Mouse (Mus musculus): ENCODE results near the gene Arhgdib. TPM values are rescaled to one million over a fixed set of nuclear protein-coding genes. Genes with fewer than 3 reads are reported as not detected.

Arhgdib gene
- polyA plus RNA-seq, 1 experiment from 2014 or later = 44.0 TPM

DNA sequence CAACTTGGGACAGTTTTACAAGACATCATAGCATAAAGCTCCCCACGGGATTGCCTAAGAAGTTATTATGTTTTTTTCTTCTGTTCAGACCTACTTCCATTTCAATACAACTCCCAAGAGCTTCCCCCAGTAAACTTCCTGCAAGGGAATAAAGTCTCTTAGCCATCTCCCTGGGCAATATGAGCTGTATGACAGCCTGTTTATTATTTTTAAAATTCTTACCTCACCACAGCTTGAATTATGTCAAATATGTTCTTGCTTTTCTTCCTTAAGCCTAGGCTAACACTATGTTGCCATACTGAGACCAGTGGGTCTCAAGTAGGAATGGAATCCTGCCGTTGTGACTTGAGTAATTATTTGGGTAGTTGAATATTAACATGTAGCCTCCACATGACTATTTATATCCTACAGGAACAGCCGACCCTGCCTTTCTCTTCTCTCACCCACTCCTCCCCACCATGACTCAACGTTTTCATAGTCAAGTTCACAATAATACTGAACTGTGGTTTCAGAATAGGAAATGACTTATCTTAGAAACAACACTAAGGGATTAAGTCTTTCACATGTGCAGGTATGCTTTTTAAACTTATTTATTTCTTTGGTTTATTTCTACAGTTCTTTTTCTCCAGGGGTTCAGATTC lies 41.2 kb downstream of the Arhgdib start:
- Histone ChIP-seq H3K4me3 (ENCODE audit: low read length) (no peak overlapping the region), H3K4me2 (ENCODE audit: low read depth, low read length) (no peak overlapping the region), H3K27me3 (replicated peaks; ENCODE audit: control insufficient read depth, insufficient read depth, low read length) (no peaks in the 10 kb centered on the region), H3K27ac (ENCODE audit: low read length) (no peak overlapping the region), H3K9ac (ENCODE audit: low read depth, low read length) (no peak overlapping the region), H3K36me3 (ENCODE audit: control insufficient read depth, insufficient read depth, low read length) (no peaks in the 10 kb centered on the region), H3K9me3 (ENCODE audit: control insufficient read depth, low read length) (no peaks in the 10 kb centered on the region), H3K4me1 (ENCODE audit: control insufficient read depth, insufficient read depth, low read length) (peaks cover 6% of the 10 kb centered on the region; the same call in 1 of the 2 replicates)
- 44% methylated on average over 4 of the region's 4 CpGs for WGBS
- ATAC-seq = peak; percentile 59

DNA sequence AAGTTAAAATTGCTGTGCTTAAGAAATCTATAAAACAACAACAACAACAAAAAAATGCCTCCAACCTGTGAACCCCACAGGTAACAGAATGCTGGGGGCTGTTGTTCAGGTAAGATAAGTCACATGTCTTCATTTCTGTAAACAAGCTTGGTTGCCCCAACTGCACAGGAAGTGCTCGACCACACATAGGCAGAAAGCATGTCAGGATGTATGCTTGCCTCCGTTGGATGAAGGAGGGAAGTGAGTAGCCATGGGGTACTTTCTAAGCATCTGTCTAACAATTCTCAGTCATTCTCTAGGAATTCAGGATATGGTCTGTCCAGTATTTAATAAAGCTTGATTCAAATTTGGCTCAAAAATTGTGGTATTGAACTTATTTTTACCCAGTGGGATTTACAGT lies 42.7 kb downstream of the Arhgdib start:
- no peak for ATAC-seq

DNA sequence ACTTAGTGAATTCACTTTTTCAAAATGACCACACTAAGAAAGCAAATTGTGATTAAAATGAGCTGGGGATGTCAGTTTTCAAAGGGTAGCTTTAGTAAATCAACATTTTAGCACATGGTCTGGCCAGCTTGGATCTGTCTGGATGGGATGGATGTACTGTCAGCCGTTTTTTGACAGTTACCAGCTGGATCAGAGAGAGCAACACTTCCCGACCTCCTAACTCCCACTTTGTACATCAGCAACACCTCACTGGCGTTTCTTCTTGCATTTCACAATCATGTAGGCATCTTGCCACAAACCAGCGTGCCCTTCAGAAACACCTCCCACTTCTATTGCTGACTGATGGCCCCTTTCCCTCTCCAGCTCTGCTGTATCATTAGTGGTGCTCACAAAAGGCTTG lies 43.5 kb downstream of the Arhgdib start:
- H3K4me3 ChIP-seq (ENCODE audit: low read length) = no peak overlapping the region
- no peaks in the 10 kb centered on the region for H3K9me3 ChIP-seq (ENCODE audit: control insufficient read depth, low read length)
- peaks cover 11% of the 10 kb centered on the region; the same call in 1 of the 2 replicates for H3K4me1 ChIP-seq (ENCODE audit: control insufficient read depth, insufficient read depth, low read length)
- no peak overlapping the region for H3K9ac ChIP-seq (ENCODE audit: low read depth, low read length)
- H3K36me3 ChIP-seq (ENCODE audit: control insufficient read depth, insufficient read depth, low read length) = no peaks in the 10 kb centered on the region
- ATAC-seq = peak; percentile 54; the same call in 1 of the 2 replicates
- no peaks in the 10 kb centered on the region for H3K27me3 ChIP-seq (replicated peaks; ENCODE audit: control insufficient read depth, insufficient read depth, low read length)
- H3K27ac ChIP-seq (ENCODE audit: low read length) = no peak overlapping the region
- H3K4me2 ChIP-seq (ENCODE audit: low read depth, low read length) = no peak overlapping the region
- WGBS = 50% methylated on average over 4 of the region's 4 CpGs

More for the DNA sequence above, 42.7 kb downstream of the Arhgdib start:
- no peak overlapping the region for H3K4me2 ChIP-seq (ENCODE audit: low read depth, low read length)
- peaks cover 11% of the 10 kb centered on the region; the same call in 1 of the 2 replicates for H3K4me1 ChIP-seq (ENCODE audit: control insufficient read depth, insufficient read depth, low read length)
- no peaks in the 10 kb centered on the region for H3K36me3 ChIP-seq (ENCODE audit: control insufficient read depth, insufficient read depth, low read length)
- H3K4me3 ChIP-seq (ENCODE audit: low read length) = no peak overlapping the region
- 68% methylated on average over 2 of the region's 2 CpGs for WGBS
- no peaks in the 10 kb centered on the region for H3K27me3 ChIP-seq (replicated peaks; ENCODE audit: control insufficient read depth, insufficient read depth, low read length)
- H3K9me3 ChIP-seq (ENCODE audit: control insufficient read depth, low read length) = no peaks in the 10 kb centered on the region
- no peak overlapping the region for H3K9ac ChIP-seq (ENCODE audit: low read depth, low read length)
- H3K27ac ChIP-seq (ENCODE audit: low read length) = no peak overlapping the region

GRCm38 (mm10) chr6:136897789-136898188 lies 43.9 kb downstream of the Arhgdib start:
- WGBS = 57% methylated on average over 4 of the region's 4 CpGs
- H3K27ac ChIP-seq (ENCODE audit: low read length) = no peak overlapping the region
- no peaks in the 10 kb centered on the region for H3K9me3 ChIP-seq (ENCODE audit: control insufficient read depth, low read length)
- H3K4me3 ChIP-seq (ENCODE audit: low read length) = no peak overlapping the region
- no peaks in the 10 kb centered on the region for H3K36me3 ChIP-seq (ENCODE audit: control insufficient read depth, insufficient read depth, low read length)
- no peaks in the 10 kb centered on the region for H3K27me3 ChIP-seq (replicated peaks; ENCODE audit: control insufficient read depth, insufficient read depth, low read length)
- H3K4me2 ChIP-seq (ENCODE audit: low read depth, low read length) = no peak overlapping the region
- no peak overlapping the region for H3K9ac ChIP-seq (ENCODE audit: low read depth, low read length)
- peaks cover 11% of the 10 kb centered on the region; the same call in 1 of the 2 replicates for H3K4me1 ChIP-seq (ENCODE audit: control insufficient read depth, insufficient read depth, low read length)
- ATAC-seq = no peak

DNA sequence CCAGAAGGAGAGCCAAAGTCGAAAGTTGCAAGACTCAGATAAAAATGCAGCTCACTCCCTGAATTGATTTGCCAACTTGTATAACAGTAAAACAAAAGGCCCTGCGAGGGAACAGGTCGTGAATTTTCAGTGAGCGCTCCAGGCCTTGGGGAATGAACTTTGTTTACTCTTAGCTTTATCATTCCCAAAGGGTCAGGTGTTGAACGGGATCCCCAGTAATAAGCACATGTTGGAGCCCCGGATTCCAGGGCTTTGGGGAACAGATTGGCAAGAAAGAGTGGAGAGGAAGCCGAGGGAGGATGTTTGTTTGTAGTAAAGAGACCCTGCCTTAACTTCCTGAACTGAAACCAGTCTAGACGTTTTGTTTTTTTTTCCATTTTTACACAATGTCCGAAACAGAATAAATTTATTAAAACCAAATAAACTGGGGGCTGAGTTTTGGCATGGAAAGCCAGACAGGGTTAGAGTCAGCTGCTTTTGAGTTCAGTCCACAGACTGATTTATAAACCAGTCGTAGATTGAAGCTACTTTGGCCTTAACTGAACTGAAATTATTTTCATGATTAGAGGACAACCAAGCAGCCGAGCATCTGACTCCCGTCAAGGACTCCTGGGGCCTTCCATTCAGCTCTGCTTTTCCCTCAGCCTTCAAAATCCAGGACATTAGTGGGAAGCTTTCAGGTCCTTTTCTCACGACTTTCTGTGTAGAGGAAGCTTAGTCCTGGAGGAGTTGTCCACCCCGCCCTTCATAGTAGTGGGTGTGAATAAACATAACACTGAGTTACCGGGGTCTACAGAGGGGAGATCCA lies 47.0 kb downstream of the Arhgdib start:
- no peak overlapping the region for H3K4me3 ChIP-seq (ENCODE audit: low read length)
- ATAC-seq = no peak
- H3K36me3 ChIP-seq (ENCODE audit: control insufficient read depth, insufficient read depth, low read length) = no peaks in the 10 kb centered on the region
- H3K4me1 ChIP-seq (ENCODE audit: control insufficient read depth, insufficient read depth, low read length) = peaks cover 5% of the 10 kb centered on the region; the same call in 1 of the 2 replicates
- H3K9ac ChIP-seq (ENCODE audit: low read depth, low read length) = no peak overlapping the region
- H3K27me3 ChIP-seq (replicated peaks; ENCODE audit: control insufficient read depth, insufficient read depth, low read length) = no peaks in the 10 kb centered on the region
- peak overlapping the region; percentile 30 for H3K27ac ChIP-seq (ENCODE audit: low read length)
- no peaks in the 10 kb centered on the region for H3K9me3 ChIP-seq (ENCODE audit: control insufficient read depth, low read length)
- 35% methylated on average over 15 of the region's 15 CpGs for WGBS
- H3K4me2 ChIP-seq (ENCODE audit: low read depth, low read length) = no peak overlapping the region

DNA sequence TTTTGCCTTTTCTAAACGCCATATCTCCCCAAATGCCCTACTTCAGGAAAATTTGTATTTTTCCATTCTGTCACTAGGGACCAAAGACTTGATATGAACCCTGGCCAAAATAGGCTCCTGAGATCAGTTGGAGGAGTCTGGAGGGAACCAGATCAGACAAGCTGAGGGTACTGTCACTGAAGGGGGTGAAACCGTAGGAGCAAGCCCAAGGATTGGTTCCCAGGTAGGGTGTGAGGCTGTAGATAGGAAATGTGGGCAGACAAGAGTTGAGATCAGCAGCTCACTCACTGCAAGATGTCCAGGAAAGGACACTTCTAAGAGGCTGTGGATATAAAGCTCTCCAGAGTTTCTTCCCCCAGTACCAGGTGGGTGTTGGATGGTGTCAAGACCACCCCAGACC lies 49.7 kb downstream of the Arhgdib start:
- Histone ChIP-seq H3K9ac (ENCODE audit: low read depth, low read length) (no peak overlapping the region), H3K27me3 (replicated peaks; ENCODE audit: control insufficient read depth, insufficient read depth, low read length) (no peaks in the 10 kb centered on the region), H3K36me3 (ENCODE audit: control insufficient read depth, insufficient read depth, low read length) (no peaks in the 10 kb centered on the region), H3K4me3 (ENCODE audit: low read length) (no peak overlapping the region), H3K4me2 (ENCODE audit: low read depth, low read length) (no peak overlapping the region), H3K9me3 (ENCODE audit: control insufficient read depth, low read length) (no peaks in the 10 kb centered on the region), H3K4me1 (ENCODE audit: control insufficient read depth, insufficient read depth, low read length) (peaks cover 11% of the 10 kb centered on the region; the same call in 1 of the 2 replicates), H3K27ac (ENCODE audit: low read length) (no peak overlapping the region)
- ATAC-seq = no peak
- WGBS = 92% methylated on average over 2 of the region's 2 CpGs

DNA sequence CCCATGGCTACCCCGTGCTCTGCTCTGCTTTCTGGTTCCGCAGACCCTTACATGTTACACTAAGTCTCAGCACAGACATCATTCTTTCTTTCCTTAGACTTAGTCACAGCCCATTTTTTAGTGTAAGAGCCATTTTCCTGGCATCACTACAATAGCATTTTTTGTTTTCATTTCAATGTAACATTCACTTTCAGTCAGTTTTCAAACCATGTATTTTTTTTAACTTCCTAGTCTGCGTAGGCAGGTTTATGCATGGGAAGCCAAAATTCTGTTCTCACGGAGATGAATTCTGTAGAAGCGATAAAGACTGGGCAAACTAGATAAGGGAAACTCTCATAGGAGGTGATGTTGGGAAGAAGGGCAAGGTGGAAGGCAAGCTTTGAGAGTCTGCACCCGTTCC lies 52.1 kb downstream of the Arhgdib start:
- Histone ChIP-seq H3K9me3 (ENCODE audit: control insufficient read depth, low read length) (no peaks in the 10 kb centered on the region), H3K9ac (ENCODE audit: low read depth, low read length) (no peak overlapping the region), H3K4me3 (ENCODE audit: low read length) (no peak overlapping the region), H3K4me2 (ENCODE audit: low read depth, low read length) (no peak overlapping the region), H3K4me1 (ENCODE audit: control insufficient read depth, insufficient read depth, low read length) (peaks cover 6% of the 10 kb centered on the region; the same call in 1 of the 2 replicates), H3K36me3 (ENCODE audit: control insufficient read depth, insufficient read depth, low read length) (no peaks in the 10 kb centered on the region), H3K27me3 (replicated peaks; ENCODE audit: control insufficient read depth, insufficient read depth, low read length) (no peaks in the 10 kb centered on the region), H3K27ac (ENCODE audit: low read length) (no peak overlapping the region)
- 90% methylated on average over 6 of the region's 6 CpGs for WGBS
- ATAC-seq = no peak

- H3K27ac ChIP-seq (ENCODE audit: low read length) = no peak overlapping the region
- no peak overlapping the region for H3K4me3 ChIP-seq (ENCODE audit: low read length)
- H3K27me3 ChIP-seq (replicated peaks; ENCODE audit: control insufficient read depth, insufficient read depth, low read length) = no peaks in the 10 kb centered on the region
- no peak overlapping the region for H3K4me2 ChIP-seq (ENCODE audit: low read depth, low read length)
- WGBS = 91% methylated on average over 6 of the region's 6 CpGs
- no peak overlapping the region for H3K9ac ChIP-seq (ENCODE audit: low read depth, low read length)
- H3K9me3 ChIP-seq (ENCODE audit: control insufficient read depth, low read length) = no peaks in the 10 kb centered on the region
- H3K36me3 ChIP-seq (ENCODE audit: control insufficient read depth, insufficient read depth, low read length) = no peaks in the 10 kb centered on the region
- H3K4me1 ChIP-seq (ENCODE audit: control insufficient read depth, insufficient read depth, low read length) = peaks cover 6% of the 10 kb centered on the region; the same call in 1 of the 2 replicates
- ATAC-seq = no peak
These were observed 52.6 kb downstream of the Arhgdib start for GRCm38 (mm10) chr6:136889067-136889466.

DNA sequence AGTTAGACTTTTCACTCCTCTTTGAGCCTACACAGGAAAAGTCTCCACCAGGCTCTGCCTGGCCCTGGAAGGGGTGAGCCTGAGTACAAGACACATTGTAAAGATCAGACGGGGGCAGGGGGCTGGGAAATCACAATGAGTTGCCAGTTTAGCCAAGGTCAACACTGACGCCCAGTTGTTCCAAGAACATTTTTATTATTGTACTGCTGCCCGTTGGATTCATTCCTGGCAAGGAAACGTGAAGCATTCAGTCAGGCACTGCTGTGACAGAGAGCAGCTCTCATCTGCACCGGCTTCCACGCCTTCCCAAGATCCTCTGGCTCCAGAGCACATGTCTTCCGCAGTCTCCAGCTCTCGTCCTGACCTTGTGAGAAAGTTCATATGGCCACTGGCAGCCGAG lies 53.8 kb downstream of the Arhgdib start:
- peak; percentile 40; the same call in 1 of the 2 replicates for ATAC-seq
- H3K27me3 ChIP-seq (replicated peaks; ENCODE audit: control insufficient read depth, insufficient read depth, low read length) = no peaks in the 10 kb centered on the region
- no peaks in the 10 kb centered on the region for H3K9me3 ChIP-seq (ENCODE audit: control insufficient read depth, low read length)
- peaks cover 6% of the 10 kb centered on the region; the same call in 1 of the 2 replicates for H3K4me1 ChIP-seq (ENCODE audit: control insufficient read depth, insufficient read depth, low read length)
- peak overlapping the region; percentile 35; the same call in 1 of the 2 replicates for H3K27ac ChIP-seq (ENCODE audit: low read length)
- no peak overlapping the region for H3K9ac ChIP-seq (ENCODE audit: low read depth, low read length)
- H3K4me2 ChIP-seq (ENCODE audit: low read depth, low read length) = no peak overlapping the region
- no peaks in the 10 kb centered on the region for H3K36me3 ChIP-seq (ENCODE audit: control insufficient read depth, insufficient read depth, low read length)
- no peak overlapping the region for H3K4me3 ChIP-seq (ENCODE audit: low read length)
- 46% methylated on average over 9 of the region's 9 CpGs for WGBS

All from intestine, embryonic 16.5 days (tissue).